Mouse (Mus musculus) G1E (cell line): ENCODE data around the gene Rbms1. TPM values are rescaled to one million over a fixed set of nuclear protein-coding genes. Genes with fewer than 3 reads are reported as not detected.

Source experiments
- ATAC-seq: 2 replicates; pipeline ENCODE4 v1.8.0; 2016; ENCODE audit warnings: mild to moderate bottlenecking; ENCODE audit not compliant: insufficient number of reproducible peaks, poor library complexity, low FRiP score, severe bottlenecking; ENCODE audit errors: extremely low read depth
- DNase-seq: peaks from one replicate; pipeline ENCODE4 v3.0.0; 2012; ENCODE audit warnings: low spot score
- H3K27me3 ChIP-seq: 2 replicates; pipeline ENCODE4 v1.6.1; 2012; ENCODE audit warnings: mild to moderate bottlenecking, low read length, inconsistent platforms; ENCODE audit not compliant: insufficient read depth
- H3K36me3 ChIP-seq: replicated peaks from 2 replicates; pipeline ENCODE3; 2012; ENCODE audit warnings: mild to moderate bottlenecking, inconsistent platforms
- H3K4me1 ChIP-seq: 2 replicates; pipeline ENCODE4 v1.6.1; 2012; ENCODE audit warnings: low read depth, low read length, inconsistent platforms, mixed read lengths; ENCODE audit not compliant: insufficient read depth
- H3K4me3 ChIP-seq: 2 replicates; pipeline ENCODE4 v1.5.1; 2012; ENCODE audit warnings: low read depth, mild to moderate bottlenecking, inconsistent platforms, low read length, moderate library complexity, mixed read lengths
- H3K9me3 ChIP-seq: replicated peaks from 2 replicates; pipeline ENCODE4 v1.6.1; 2012; ENCODE audit warnings: inconsistent platforms
- CTCF ChIP-seq: IDR thresholded peaks from 2 replicates; pipeline ENCODE4 v1.5.1; 2012; ENCODE audit warnings: low read depth, low read length, inconsistent platforms, mixed read lengths
- GATA1 ChIP-seq: IDR thresholded peaks from 2 replicates; pipeline ENCODE4 v1.6.1; 2012; ENCODE audit warnings: borderline replicate concordance, low read length, inconsistent platforms, mixed read lengths
- GATA2 ChIP-seq: IDR thresholded peaks from 2 replicates; pipeline ENCODE4 v1.6.1; 2012; ENCODE audit warnings: low read depth, low read length, inconsistent platforms, borderline replicate concordance
- POLR2AphosphoS5 ChIP-seq: IDR thresholded peaks from 2 replicates; pipeline ENCODE4 v1.6.1; 2012; ENCODE audit warnings: low read depth, low read length, inconsistent platforms; ENCODE audit not compliant: insufficient replicate concordance
- TAL1 ChIP-seq: conservative IDR thresholded peaks from 2 replicates; pipeline ENCODE4 v1.6.1; 2012; ENCODE audit warnings: low read depth, low read length, inconsistent platforms, mixed read lengths
- polyA plus RNA-seq: library from polyadenylated mRNA; stranded (reverse); fragments of >175 nt; gene quantifications from 2 replicates; pipeline ENCODE4 v1.2.3, GENCODE M21; 2012
- total RNA-seq, 2 experiments: library from RNA; stranded (forward) in 1 of 2; stranded (reverse) in 1 of 2; fragments of 200-1000 nt in 1 of 2; fragments of >200 nt in 1 of 2; fragmentation: Nextera tagmentation in 1 of 2; gene quantifications; 2 replicates each; pipeline ENCODE4 v1.2.3; 2014 to 2017

Rbms1 gene
- total and polyA plus RNA-seq, 3 experiments, result 61.7 to 109 (median 99.6) TPM

DNA sequence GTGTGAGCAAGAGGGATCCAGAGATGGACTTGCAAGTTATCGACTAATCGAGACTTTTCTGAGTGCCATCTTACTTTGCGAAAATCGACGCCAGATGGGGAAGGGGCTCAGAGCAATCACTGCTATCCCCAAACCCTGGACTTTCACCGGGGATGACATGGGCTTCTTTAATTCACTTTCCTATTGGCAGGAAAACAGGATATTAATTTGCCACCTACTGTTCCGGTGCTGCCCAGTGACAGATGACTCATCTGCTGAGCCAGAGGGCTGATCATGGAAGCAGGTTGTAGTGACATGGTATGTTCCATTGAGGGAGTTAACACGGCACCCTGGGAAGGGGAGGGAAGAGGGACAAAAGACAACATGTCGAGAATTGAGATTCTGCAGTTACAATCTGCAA lies 206.8 kb downstream of the Rbms1 start:
- no peak for ATAC-seq
- Histone ChIP-seq H3K36me3 (peaks cover 82% of the 10 kb centered on the region), H3K9me3 (no peaks in the 10 kb centered on the region), H3K4me3 (no peak overlapping the region), H3K4me1 (peaks cover 5% of the 10 kb centered on the region; the same call in 1 of the 2 replicates), H3K27me3 (no peaks in the 10 kb centered on the region)
- no peak for DNase-seq
- TF ChIP-seq TAL1, result no peak
- no peak for TF ChIP-seq CTCF
- no peak for TF ChIP-seq GATA1
- no peak for TF ChIP-seq GATA2
- TF ChIP-seq POLR2AphosphoS5, result no peak

DNA sequence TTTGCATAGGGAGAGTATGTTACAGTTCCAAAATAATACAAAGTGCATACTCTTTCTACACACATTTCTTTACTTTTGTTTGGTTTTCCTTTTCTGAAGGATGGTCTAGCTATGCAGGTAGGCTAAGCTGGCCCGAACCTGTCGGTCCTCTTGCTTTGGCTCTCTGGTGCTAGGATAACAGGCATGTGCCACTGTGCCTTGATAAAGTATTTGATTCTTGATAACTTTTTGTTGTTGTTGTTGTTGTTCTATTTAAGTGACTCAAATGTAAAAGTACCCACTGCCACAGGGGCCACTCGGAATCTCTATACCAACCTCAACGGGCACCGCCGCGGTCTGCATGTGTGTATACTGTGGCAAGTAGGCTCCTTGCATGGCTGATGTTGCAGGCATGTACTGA lies 207.9 kb downstream of the Rbms1 start:
- Histone ChIP-seq H3K4me1 (peaks cover 5% of the 10 kb centered on the region; the same call in 1 of the 2 replicates), H3K9me3 (no peaks in the 10 kb centered on the region), H3K4me3 (no peak overlapping the region), H3K27me3 (no peaks in the 10 kb centered on the region), H3K36me3 (peaks cover 75% of the 10 kb centered on the region)
- TF ChIP-seq GATA1 (no peak), TAL1 (no peak)
- DNase-seq (no peak), ATAC-seq (no peak)

DNA sequence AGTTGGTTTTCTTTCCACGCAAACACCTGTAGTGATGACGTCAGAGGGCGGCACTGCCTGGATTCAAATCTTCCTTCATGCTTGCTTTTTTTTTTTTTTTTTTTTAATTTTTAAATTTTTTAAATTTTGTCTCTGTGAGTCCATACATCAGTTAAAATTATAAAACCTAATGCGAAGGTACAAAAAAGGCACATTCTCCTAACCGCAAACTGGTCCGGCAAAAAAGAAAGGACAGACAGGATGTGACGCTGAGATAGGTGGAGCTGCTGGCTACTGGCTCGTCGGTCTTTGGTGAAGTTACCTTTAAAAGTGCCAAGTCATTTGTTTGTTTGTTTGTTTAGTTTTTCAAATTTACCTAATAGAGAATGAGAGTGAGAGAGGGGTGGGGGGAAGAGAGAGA lies 211.7 kb downstream of the Rbms1 start:
- no peak for ATAC-seq
- Histone ChIP-seq H3K36me3 (peaks cover 54% of the 10 kb centered on the region), H3K9me3 (no peaks in the 10 kb centered on the region), H3K4me3 (no peak overlapping the region), H3K27me3 (no peaks in the 10 kb centered on the region), H3K4me1 (peaks cover 8% of the 10 kb centered on the region; the same call in 1 of the 2 replicates)
- TF ChIP-seq GATA2 (no peak), CTCF (no peak), TAL1 (no peak), POLR2AphosphoS5 (no peak), GATA1 (no peak)
- DNase-seq, result no peak

DNA sequence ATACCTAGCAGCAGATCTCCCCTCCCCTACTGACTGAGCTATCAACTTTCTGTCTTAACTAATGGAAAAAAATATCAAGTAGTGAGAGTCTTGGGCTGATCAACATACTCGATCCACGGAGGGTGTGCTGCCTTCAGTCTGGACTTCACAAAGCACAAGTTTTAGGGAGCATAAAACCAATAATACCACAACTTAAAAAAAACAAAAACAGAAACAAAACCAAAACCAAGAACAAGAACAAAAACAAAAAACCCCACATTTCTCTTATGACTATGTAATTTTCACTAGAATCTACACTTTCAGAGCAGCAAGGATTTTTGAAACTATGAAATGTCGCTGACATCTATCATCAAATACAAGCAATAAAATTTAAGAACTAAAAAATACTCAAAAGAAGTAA lies 212.4 kb downstream of the Rbms1 start:
- no peak for ATAC-seq
- Histone ChIP-seq H3K27me3 (no peaks in the 10 kb centered on the region), H3K36me3 (peaks cover 48% of the 10 kb centered on the region), H3K4me3 (no peak overlapping the region), H3K9me3 (no peaks in the 10 kb centered on the region), H3K4me1 (peaks cover 8% of the 10 kb centered on the region; the same call in 1 of the 2 replicates)
- TF ChIP-seq GATA2, result no peak
- no peak for TF ChIP-seq POLR2AphosphoS5
- no peak for TF ChIP-seq GATA1
- TF ChIP-seq CTCF, result no peak
- TF ChIP-seq TAL1, result no peak
- DNase-seq, result no peak

DNA sequence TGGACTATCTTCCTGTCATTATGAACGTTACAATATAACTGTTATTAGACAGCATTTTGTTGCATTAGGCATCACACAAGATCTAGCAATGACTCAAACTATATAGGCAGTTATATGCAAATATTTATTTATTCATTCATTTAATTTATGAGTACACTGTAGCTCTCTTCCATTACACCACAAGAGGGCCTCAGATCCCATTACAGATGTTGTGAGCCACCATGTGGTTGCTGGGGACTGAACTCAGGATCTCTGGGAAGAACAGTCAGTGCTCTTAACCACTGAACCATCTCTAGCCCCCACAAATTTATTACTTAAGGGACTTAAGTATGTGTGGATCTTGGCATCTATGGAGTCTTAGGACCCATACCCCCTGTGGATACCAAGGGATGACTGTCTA lies 214.4 kb downstream of the Rbms1 start:
- H3K9me3 ChIP-seq, result no peaks in the 10 kb centered on the region
- no peak for DNase-seq
- no peaks in the 10 kb centered on the region for H3K27me3 ChIP-seq
- peaks cover 8% of the 10 kb centered on the region; the same call in 1 of the 2 replicates for H3K4me1 ChIP-seq
- no peak overlapping the region for H3K4me3 ChIP-seq
- H3K36me3 ChIP-seq, result peaks cover 29% of the 10 kb centered on the region
- no peak for ATAC-seq
- no peak for TF ChIP-seq GATA1
- TF ChIP-seq CTCF, result no peak
- TF ChIP-seq POLR2AphosphoS5, result no peak
- TF ChIP-seq TAL1, result no peak
- no peak for TF ChIP-seq GATA2

DNA sequence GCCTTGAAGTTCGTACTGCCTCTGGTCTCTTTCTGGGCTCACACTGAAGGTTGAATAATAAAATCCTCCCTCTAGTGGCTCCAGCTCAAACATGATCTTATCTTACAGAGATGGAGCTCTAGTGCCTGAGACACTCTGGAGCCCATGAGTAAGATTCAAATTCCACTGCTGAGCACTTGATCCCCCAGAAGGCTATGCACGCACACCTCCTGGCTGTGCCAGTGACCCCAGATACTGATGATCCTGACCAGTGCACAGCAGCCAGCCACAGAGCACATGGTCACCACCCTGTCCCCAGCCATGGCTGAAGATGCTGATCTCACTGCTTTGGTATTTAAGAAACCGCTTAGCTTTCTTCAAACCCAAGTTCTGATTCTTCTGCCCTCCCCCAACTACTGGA lies 215.4 kb downstream of the Rbms1 start:
- peaks cover 22% of the 10 kb centered on the region for H3K36me3 ChIP-seq
- peaks cover under 1% of the 10 kb centered on the region; the same call in 1 of the 2 replicates for H3K27me3 ChIP-seq
- ATAC-seq (no peak), DNase-seq (no peak)
- no peaks in the 10 kb centered on the region for H3K9me3 ChIP-seq
- H3K4me1 ChIP-seq, result peaks cover 8% of the 10 kb centered on the region; the same call in 1 of the 2 replicates
- no peak overlapping the region for H3K4me3 ChIP-seq
- no peak for TF ChIP-seq GATA2
- no peak for TF ChIP-seq CTCF
- TF ChIP-seq GATA1, result no peak
- TF ChIP-seq TAL1, result no peak
- TF ChIP-seq POLR2AphosphoS5, result no peak
